Mouse (Mus musculus) stomach, embryonic 14.5 days (tissue): ENCODE data around the gene Mypn. TPM values are rescaled to one million over a fixed set of nuclear protein-coding genes. Genes with fewer than 3 reads are reported as not detected.

Experiments
- ATAC-seq: fragments of 200-750 bp; cut with Nextera tagmentation; 2 replicates; pipeline ENCODE4 v1.8.0; 2017; ENCODE audit warnings: low read depth, moderate TSS enrichment; ENCODE audit not compliant: insufficient number of reproducible peaks, insufficient read depth, low FRiP score
- H3K27ac ChIP-seq: fragments of 300-500 bp; sonication (generic); 2 replicates; pipeline ENCODE4 v1.5.1; 2014; ENCODE audit warnings: mild to moderate bottlenecking, low read length, moderate library complexity, mixed read lengths
- H3K27me3 ChIP-seq: fragments of 300-500 bp; sonication (generic); 2 replicates; pipeline ENCODE4 v1.6.1; 2014; ENCODE audit warnings: low read length, control low read depth, mixed read lengths; ENCODE audit not compliant: control insufficient read depth, insufficient read depth
- H3K36me3 ChIP-seq: fragments of 300-500 bp; sonication (generic); 2 replicates; pipeline ENCODE4 v1.6.1; 2014; ENCODE audit warnings: mild to moderate bottlenecking, control low read depth, low read length, moderate library complexity, mixed read lengths; ENCODE audit not compliant: control insufficient read depth, insufficient read depth
- H3K4me1 ChIP-seq: fragments of 300-500 bp; sonication (generic); 2 replicates; pipeline ENCODE4 v1.6.1; 2014; ENCODE audit warnings: low read length, control low read depth, mixed read lengths; ENCODE audit not compliant: control insufficient read depth, insufficient read depth
- H3K4me2 ChIP-seq: fragments of 300-500 bp; sonication (generic); replicated peaks from 2 replicates; pipeline ENCODE4 v1.6.1; 2014; ENCODE audit warnings: low read depth, low read length, control low read depth
- H3K4me3 ChIP-seq: fragments of 300-500 bp; sonication (generic); 2 replicates; pipeline ENCODE4 v1.5.1; 2014; ENCODE audit warnings: low read depth, low read length, control low read depth
- H3K9ac ChIP-seq: fragments of 300-500 bp; sonication (generic); replicated peaks from 2 replicates; pipeline ENCODE4 v1.6.1; 2014; ENCODE audit warnings: low read depth, mild to moderate bottlenecking, control low read depth, low read length, moderate library complexity, mixed read lengths
- H3K9me3 ChIP-seq: fragments of 300-500 bp; sonication (generic); 2 replicates; pipeline ENCODE4 v1.6.1; 2016; ENCODE audit warnings: low read depth, low read length, control low read depth; ENCODE audit not compliant: control insufficient read depth
- WGBS: fragments of 180-500 bp; shearing (Covaris S2); extraction: QIAGEN DNeasy Blood & Tissue Kit; methylation state at CpG from one replicate; pipeline ENCODE4 v1.1.7; 2014; 5-methylcytosine and 5-hydroxymethylcytosine counted together
- polyA plus RNA-seq: library from polyadenylated mRNA; unstranded; fragments of >200 nt; fragmentation: Nextera tagmentation; extraction: Ambion mirVana; gene quantifications from 2 replicates; pipeline ENCODE4 v1.2.1, GENCODE M21; 2014

The Mypn gene
- not detected in 2 replicates for polyA plus RNA-seq

GRCm38 (mm10) chr10:63203728-63204127, at the start of gene Mypn:
TSS of gene Mypn (minus strand) at chr10:63203952.
- Histone ChIP-seq H3K27ac (no peak within 1 kb of the TSS), H3K4me1 (no peaks in the 10 kb centered on the region), H3K4me3 (no peak within 1 kb of the TSS), H3K36me3 (no peaks in the 10 kb centered on the region), H3K4me2 (no peak within 1 kb of the TSS), H3K27me3 (no peaks in the 10 kb centered on the region), H3K9ac (no peak within 1 kb of the TSS), H3K9me3 (no peaks in the 10 kb centered on the region)
- no peak for ATAC-seq
- WGBS: 81% methylated on average over 15 of the region's 15 CpGs

- no peak for ATAC-seq
- Histone ChIP-seq H3K36me3 (peaks cover 3% of the 10 kb centered on the region; the same call in 1 of the 2 replicates), H3K9me3 (no peaks in the 10 kb centered on the region), H3K4me2 (no peak overlapping the region), H3K9ac (no peak overlapping the region), H3K27ac (no peak overlapping the region), H3K4me3 (no peak overlapping the region), H3K4me1 (no peaks in the 10 kb centered on the region), H3K27me3 (no peaks in the 10 kb centered on the region)
- 94% methylated on average over 6 of the region's 6 CpGs for WGBS
Measured at GRCm38 (mm10) chr10:63248421-63248820, 44.7 kb upstream of the Mypn start.

GRCm38 (mm10) chr10:63247457-63247856, 43.7 kb upstream of the Mypn start:
- no peak overlapping the region for H3K9ac ChIP-seq
- H3K27me3 ChIP-seq: no peaks in the 10 kb centered on the region
- 0 out of 2 replicates have a peak, but pooled peaks cover 5% of the 10 kb centered on the region for H3K4me1 ChIP-seq
- WGBS: 79% methylated on average over 7 of the region's 7 CpGs
- no peaks in the 10 kb centered on the region for H3K9me3 ChIP-seq
- no peak overlapping the region for H3K4me2 ChIP-seq
- H3K27ac ChIP-seq: no peak overlapping the region
- peaks cover 3% of the 10 kb centered on the region; the same call in 1 of the 2 replicates for H3K36me3 ChIP-seq
- no peak for ATAC-seq
- no peak overlapping the region for H3K4me3 ChIP-seq

GRCm38 (mm10) chr10:63245846-63246245, 42.1 kb upstream of the Mypn start:
- H3K9ac ChIP-seq: no peak overlapping the region
- H3K4me1 ChIP-seq: 0 out of 2 replicates have a peak, but pooled peaks cover 6% of the 10 kb centered on the region
- peaks cover 3% of the 10 kb centered on the region; the same call in 1 of the 2 replicates for H3K36me3 ChIP-seq
- no peak overlapping the region for H3K4me2 ChIP-seq
- 96% methylated on average over 3 of the region's 3 CpGs for WGBS
- no peak overlapping the region for H3K27ac ChIP-seq
- no peaks in the 10 kb centered on the region for H3K27me3 ChIP-seq
- no peak for ATAC-seq
- no peaks in the 10 kb centered on the region for H3K9me3 ChIP-seq
- no peak overlapping the region for H3K4me3 ChIP-seq

- WGBS: 15% methylated on average over 5 of the region's 5 CpGs
- H3K4me2 ChIP-seq: peak overlapping the region; percentile 54
- H3K9ac ChIP-seq: peak overlapping the region; percentile 94
- no peak for ATAC-seq
- H3K4me1 ChIP-seq: 0 out of 2 replicates have a peak, but pooled peaks cover 6% of the 10 kb centered on the region
- H3K36me3 ChIP-seq: no peaks in the 10 kb centered on the region
- peak overlapping the region; percentile 97; the same call in 1 of the 2 replicates for H3K27ac ChIP-seq
- peak overlapping the region; percentile 97 for H3K4me3 ChIP-seq
- H3K27me3 ChIP-seq: no peaks in the 10 kb centered on the region
- no peaks in the 10 kb centered on the region for H3K9me3 ChIP-seq
Measured at GRCm38 (mm10) chr10:63244746-63245145, 41.0 kb upstream of the Mypn start.

GRCm38 (mm10) chr10:63244055-63244671, 40.4 kb upstream of the Mypn start:
- under 1% methylated on average over 41 of the region's 41 CpGs for WGBS
- Histone ChIP-seq H3K27ac (peak overlapping the region; percentile 97), H3K27me3 (no peaks in the 10 kb centered on the region), H3K9me3 (no peaks in the 10 kb centered on the region), H3K36me3 (no peaks in the 10 kb centered on the region), H3K4me1 (0 out of 2 replicates have a peak, but pooled peaks cover 6% of the 10 kb centered on the region), H3K9ac (peak overlapping the region; percentile 94), H3K4me3 (peak overlapping the region; percentile 97), H3K4me2 (peak overlapping the region; percentile 54)
- peak; percentile 69 for ATAC-seq

GRCm38 (mm10) chr10:63243493-63244054, 39.8 kb upstream of the Mypn start, which contains the start of gene Herc4:
TSS of gene Herc4 (plus strand) at chr10:63243810.
- WGBS: under 1% methylated on average over 42 of the region's 44 CpGs
- Histone ChIP-seq H3K27ac (peak within 1 kb of the TSS; percentile 97), H3K4me3 (peak within 1 kb of the TSS; percentile 97), H3K36me3 (no peaks in the 10 kb centered on the region), H3K9ac (peak within 1 kb of the TSS; percentile 94), H3K9me3 (no peaks in the 10 kb centered on the region), H3K4me2 (peak within 1 kb of the TSS; percentile 62), H3K4me1 (0 out of 2 replicates have a peak, but pooled peaks cover 6% of the 10 kb centered on the region), H3K27me3 (no peaks in the 10 kb centered on the region)
- ATAC-seq: peak; percentile 100

GRCm38 (mm10) chr10:63242798-63243435, 39.2 kb upstream of the Mypn start:
- H3K36me3 ChIP-seq: no peaks in the 10 kb centered on the region
- H3K4me1 ChIP-seq: 0 out of 2 replicates have a peak, but pooled peaks cover 6% of the 10 kb centered on the region
- no peak for ATAC-seq
- WGBS: 18% methylated on average over 12 of the region's 12 CpGs
- H3K27ac ChIP-seq: peak overlapping the region; percentile 55
- H3K9me3 ChIP-seq: no peaks in the 10 kb centered on the region
- no peaks in the 10 kb centered on the region for H3K27me3 ChIP-seq
- peak overlapping the region; percentile 62 for H3K4me2 ChIP-seq
- peak overlapping the region; percentile 38 for H3K9ac ChIP-seq
- peak overlapping the region; percentile 97 for H3K4me3 ChIP-seq
